Mouse (Mus musculus) limb, embryonic 11.5 days (tissue): ENCODE measurements around the gene Actc1. TPM values are rescaled to one million over a fixed set of nuclear protein-coding genes. Genes with fewer than 3 reads are reported as not detected.

ENCODE experiments used
- ATAC-seq: fragments of 200-750 bp; cut with Nextera tagmentation; 2 replicates; pipeline ENCODE4 v1.8.0; 2017; ENCODE audit warnings: low read depth; ENCODE audit not compliant: insufficient number of reproducible peaks, low FRiP score, low TSS enrichment
- DNase-seq: peaks from one replicate; pipeline ENCODE4 v3.0.0-alpha.2; 2015; ENCODE audit warnings: low spot score
- H3K27ac ChIP-seq: fragments of 300-500 bp; sonication (generic); replicated peaks from 2 replicates; pipeline ENCODE4 v1.5.1; 2014; ENCODE audit warnings: low read depth, mild to moderate bottlenecking, low read length
- H3K27me3 ChIP-seq: fragments of 300-500 bp; sonication (generic); 2 replicates; pipeline ENCODE4 v1.6.1; 2014; ENCODE audit warnings: mild to moderate bottlenecking, low read length, mixed read lengths; ENCODE audit not compliant: control insufficient read depth, insufficient read depth
- H3K36me3 ChIP-seq: fragments of 300-500 bp; sonication (generic); 2 replicates; pipeline ENCODE4 v1.6.1; 2014; ENCODE audit warnings: mild to moderate bottlenecking, low read length, moderate library complexity, mixed read lengths; ENCODE audit not compliant: control insufficient read depth, insufficient read depth
- H3K4me1 ChIP-seq: fragments of 300-500 bp; sonication (generic); 2 replicates; pipeline ENCODE4 v1.6.1; 2014; ENCODE audit warnings: low read length, mixed read lengths; ENCODE audit not compliant: control insufficient read depth, insufficient read depth
- H3K4me2 ChIP-seq: fragments of 300-500 bp; sonication (generic); 2 replicates; pipeline ENCODE4 v1.6.1; 2014; ENCODE audit warnings: low read depth, mild to moderate bottlenecking, moderate library complexity; ENCODE audit not compliant: severe bottlenecking
- H3K4me3 ChIP-seq: fragments of 300-500 bp; sonication (generic); 2 replicates; pipeline ENCODE4 v1.5.1; 2014; ENCODE audit warnings: low read depth, low read length
- H3K9ac ChIP-seq: fragments of 300-500 bp; sonication (generic); 2 replicates; pipeline ENCODE4 v1.6.1; 2014; ENCODE audit warnings: mild to moderate bottlenecking, low read length
- H3K9me3 ChIP-seq: fragments of 300-500 bp; sonication (generic); 2 replicates; pipeline ENCODE4 v1.6.1; 2016; ENCODE audit warnings: low read length; ENCODE audit not compliant: control insufficient read depth
- WGBS: fragments of 180-500 bp; shearing (Covaris S2); extraction: QIAGEN DNeasy Blood & Tissue Kit; methylation state at CpG from one replicate; pipeline ENCODE4 v1.1.7; 2014; 5-methylcytosine and 5-hydroxymethylcytosine counted together
- polyA plus RNA-seq: library from polyadenylated mRNA; unstranded; fragments of >200 nt; fragmentation: Nextera tagmentation; extraction: Ambion mirVana; gene quantifications from 2 replicates; pipeline ENCODE4 v1.2.1, GENCODE M21; 2014

Gene Actc1
- 84.8 and 95.4 TPM in 2 replicates for polyA plus RNA-seq

DNA sequence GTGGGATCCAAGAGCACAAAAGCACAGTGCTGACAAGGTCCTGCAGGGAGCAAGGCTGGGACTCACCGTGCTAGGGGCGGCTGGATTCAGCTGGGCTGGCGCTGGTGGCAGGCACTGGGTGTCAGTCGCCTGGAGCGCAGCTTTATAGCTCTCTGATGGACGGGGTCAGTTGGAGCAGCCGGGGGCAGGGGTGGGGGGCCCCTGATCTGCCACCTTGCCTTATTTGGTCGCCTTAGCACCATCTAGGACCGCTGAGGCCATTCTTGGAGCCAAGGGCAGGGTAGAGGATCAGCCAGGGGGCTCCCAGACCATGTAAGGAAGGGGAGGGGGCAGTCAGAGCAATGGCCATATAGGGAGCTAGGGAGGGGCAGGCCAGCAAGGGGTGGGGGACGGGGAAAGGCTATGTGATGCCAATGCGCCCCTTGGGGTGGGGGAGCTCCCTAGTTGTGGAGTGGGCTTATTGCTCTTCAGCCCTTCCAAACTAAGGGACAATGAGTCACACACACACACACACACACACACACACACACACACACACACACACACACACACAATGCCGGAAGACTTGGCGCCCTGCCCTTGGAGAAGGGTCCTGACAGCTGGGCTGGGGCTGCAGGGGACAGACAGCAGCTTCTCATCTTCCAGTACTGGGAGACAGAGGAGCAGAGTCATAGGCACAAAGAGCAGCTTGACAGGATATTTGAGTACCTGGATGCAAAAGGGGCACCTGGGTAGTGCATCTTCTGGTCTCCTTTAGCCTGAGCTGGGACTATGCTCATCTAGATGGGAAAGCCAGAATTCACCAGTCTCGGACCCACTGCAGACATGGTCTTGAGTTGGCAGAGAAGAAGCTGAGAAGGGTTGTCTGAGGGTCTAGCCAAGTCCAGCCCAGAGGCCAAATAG lies at the start of gene Actc1:
TSS of gene Actc1 (minus strand) at position 853 of the 903 bp plus-strand sequence.
- H3K9me3 ChIP-seq, result no peaks in the 10 kb centered on the region
- no peaks in the 10 kb centered on the region for H3K36me3 ChIP-seq
- no peak within 1 kb of the TSS for H3K4me3 ChIP-seq
- no peaks in the 10 kb centered on the region for H3K4me1 ChIP-seq
- ATAC-seq (peak; percentile 48; the same call in 1 of the 2 replicates), DNase-seq (no peak)
- H3K9ac ChIP-seq, result no peak within 1 kb of the TSS
- no peaks in the 10 kb centered on the region for H3K27me3 ChIP-seq
- H3K27ac ChIP-seq, result no peak within 1 kb of the TSS
- no peak within 1 kb of the TSS for H3K4me2 ChIP-seq
- WGBS, result 26% methylated on average over 14 of the region's 14 CpGs

DNA sequence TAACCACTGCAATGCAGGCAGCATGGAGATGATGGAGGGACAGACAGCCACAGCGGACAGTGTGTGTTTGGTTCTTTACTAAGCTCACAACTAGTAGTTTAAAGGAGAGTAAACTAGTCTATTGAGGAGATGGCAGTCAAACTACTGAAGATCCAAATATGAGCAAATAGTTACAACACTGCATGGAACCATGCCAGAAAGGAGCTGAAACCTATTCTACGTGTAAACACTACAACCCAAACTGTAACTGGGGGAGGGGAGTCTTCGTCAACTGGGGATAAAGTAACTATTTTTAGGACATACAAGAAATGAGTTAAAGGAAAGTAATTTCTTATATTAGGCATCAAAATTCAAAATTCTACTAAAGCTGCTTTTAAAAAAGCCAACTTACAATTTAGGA lies 49.1 kb upstream of the Actc1 start:
- no peak overlapping the region for H3K9ac ChIP-seq
- H3K4me2 ChIP-seq, result no peak overlapping the region
- H3K27me3 ChIP-seq, result no peaks in the 10 kb centered on the region
- H3K4me3 ChIP-seq, result no peak overlapping the region
- no peaks in the 10 kb centered on the region for H3K4me1 ChIP-seq
- ATAC-seq (no peak), DNase-seq (no peak)
- WGBS, result 93% methylated on average over 3 of the region's 3 CpGs
- peaks cover 4% of the 10 kb centered on the region for H3K36me3 ChIP-seq
- no peak overlapping the region for H3K27ac ChIP-seq
- no peaks in the 10 kb centered on the region for H3K9me3 ChIP-seq

DNA sequence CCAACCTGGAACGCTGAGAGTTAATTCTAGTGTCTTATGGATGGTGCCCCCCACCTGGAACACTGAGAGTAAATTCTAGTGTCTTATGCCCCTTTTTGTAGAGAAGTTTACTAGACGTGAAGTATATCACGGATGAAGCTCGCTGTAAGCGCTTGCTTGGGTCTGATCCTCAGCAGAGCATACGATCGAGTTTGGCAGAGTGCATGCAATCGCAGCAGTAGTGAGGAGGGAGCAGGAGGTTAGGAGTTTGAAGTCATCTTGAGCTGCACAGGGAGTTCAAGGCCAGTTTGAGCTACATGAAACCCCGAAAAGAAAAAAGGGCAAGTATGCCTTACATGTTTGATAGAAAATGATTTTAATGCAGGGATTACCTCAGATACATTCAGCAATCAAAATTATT lies 47.5 kb upstream of the Actc1 start:
- H3K27ac ChIP-seq, result no peak overlapping the region
- no peak overlapping the region for H3K4me2 ChIP-seq
- H3K9me3 ChIP-seq, result no peaks in the 10 kb centered on the region
- no peak overlapping the region for H3K9ac ChIP-seq
- WGBS, result 93% methylated on average over 9 of the region's 9 CpGs
- no peak overlapping the region for H3K4me3 ChIP-seq
- ATAC-seq (no peak), DNase-seq (no peak)
- H3K4me1 ChIP-seq, result no peaks in the 10 kb centered on the region
- peaks cover 4% of the 10 kb centered on the region for H3K36me3 ChIP-seq
- no peaks in the 10 kb centered on the region for H3K27me3 ChIP-seq

DNA sequence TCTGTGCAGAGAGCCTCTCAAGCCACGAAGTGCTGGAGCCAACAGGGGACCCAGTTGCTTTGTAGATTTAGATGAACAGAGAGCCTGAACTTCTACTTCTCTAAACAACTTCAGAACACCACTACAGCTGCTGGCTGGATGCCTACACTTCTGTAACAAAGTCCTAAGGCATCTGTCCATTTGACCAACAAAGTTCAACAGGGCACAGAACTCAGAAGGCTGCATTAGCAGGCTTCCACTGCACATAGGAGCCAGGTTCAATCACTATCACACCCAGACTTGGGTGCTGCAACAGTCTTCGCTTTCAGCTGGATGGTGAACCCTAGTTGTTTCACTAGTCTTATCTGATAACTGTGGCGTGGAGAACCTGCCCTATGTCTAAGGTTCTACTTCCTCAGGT lies 46.5 kb upstream of the Actc1 start:
- DNase-seq (no peak), ATAC-seq (no peak)
- no peak overlapping the region for H3K27ac ChIP-seq
- no peaks in the 10 kb centered on the region for H3K27me3 ChIP-seq
- H3K4me1 ChIP-seq, result no peaks in the 10 kb centered on the region
- no peaks in the 10 kb centered on the region for H3K9me3 ChIP-seq
- no peak overlapping the region for H3K9ac ChIP-seq
- 96% methylated on average over 3 of the region's 3 CpGs for WGBS
- H3K4me2 ChIP-seq, result no peak overlapping the region
- H3K4me3 ChIP-seq, result no peak overlapping the region
- H3K36me3 ChIP-seq, result peaks cover 4% of the 10 kb centered on the region

DNA sequence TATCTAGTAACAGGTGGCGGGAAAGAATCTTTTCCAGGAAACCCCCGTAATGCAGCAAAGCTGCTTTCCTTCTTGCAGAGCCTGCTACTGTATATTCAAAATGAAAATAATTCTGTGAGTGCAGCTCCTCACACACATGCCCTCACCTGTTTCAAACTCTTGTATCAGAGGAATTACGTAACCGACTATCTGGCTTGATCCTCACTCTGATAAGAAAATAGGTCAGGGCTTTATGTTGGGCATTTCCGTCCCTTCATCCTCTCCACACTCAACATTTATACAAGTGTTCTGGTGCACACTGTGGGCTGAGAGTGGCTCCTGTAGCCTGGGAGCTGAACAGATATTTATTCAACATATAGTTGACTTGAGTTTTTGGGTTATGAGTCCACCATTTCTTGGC lies 45.8 kb upstream of the Actc1 start:
- peaks cover 4% of the 10 kb centered on the region for H3K36me3 ChIP-seq

DNA sequence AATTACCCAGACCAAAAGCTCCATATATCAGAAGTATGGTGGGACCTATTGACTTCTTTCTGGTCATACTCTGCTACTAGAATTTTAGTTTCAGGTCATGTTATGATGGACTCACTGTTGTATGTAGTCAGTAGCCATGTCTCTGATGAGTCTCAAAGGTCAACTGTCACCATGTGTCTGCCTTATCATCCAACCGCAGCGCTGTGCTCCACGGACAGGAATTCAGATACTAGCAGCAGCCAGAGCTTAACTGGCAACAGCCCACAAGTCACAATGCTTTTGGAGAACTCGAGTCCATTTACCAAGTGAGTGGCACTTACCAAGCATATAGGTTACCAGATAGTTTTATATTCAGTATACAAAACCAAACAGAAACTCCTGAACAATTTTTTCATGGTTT lies 44.3 kb upstream of the Actc1 start:
- no peak overlapping the region for H3K27ac ChIP-seq
- no peaks in the 10 kb centered on the region for H3K9me3 ChIP-seq
- no peaks in the 10 kb centered on the region for H3K27me3 ChIP-seq
- no peak for DNase-seq
- no peak overlapping the region for H3K4me2 ChIP-seq
- 93% methylated on average over 4 of the region's 4 CpGs for WGBS
- peaks cover 4% of the 10 kb centered on the region for H3K36me3 ChIP-seq
- H3K9ac ChIP-seq, result no peak overlapping the region
- no peak for ATAC-seq
- no peak overlapping the region for H3K4me3 ChIP-seq
- H3K4me1 ChIP-seq, result no peaks in the 10 kb centered on the region

More for the DNA sequence above, 45.8 kb upstream of the Actc1 start:
- Histone ChIP-seq H3K9ac (no peak overlapping the region), H3K9me3 (no peaks in the 10 kb centered on the region), H3K4me3 (no peak overlapping the region), H3K4me2 (no peak overlapping the region), H3K27ac (no peak overlapping the region), H3K4me1 (no peaks in the 10 kb centered on the region), H3K27me3 (no peaks in the 10 kb centered on the region)
- ATAC-seq, result no peak
- DNase-seq, result no peak
- 94% methylated on average over 5 of the region's 5 CpGs for WGBS

DNA sequence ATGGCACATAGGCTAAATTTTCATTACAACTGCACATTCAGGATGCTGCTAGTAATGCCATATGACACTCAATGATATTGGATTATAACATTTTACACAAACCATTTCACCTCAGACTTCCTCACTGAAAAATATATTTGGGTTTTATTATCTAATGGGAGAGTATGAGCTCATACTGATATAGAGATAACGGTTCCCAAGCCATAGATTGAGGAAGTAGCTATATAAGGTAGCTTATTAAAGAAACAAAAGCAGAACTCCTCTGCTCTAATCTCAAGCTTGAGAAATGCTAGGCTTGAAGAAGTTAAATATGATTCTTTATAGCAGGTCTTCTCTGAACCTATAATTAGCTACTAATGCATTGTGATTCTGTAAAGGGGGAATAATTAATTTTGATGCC lies 43.2 kb upstream of the Actc1 start:
- H3K4me3 ChIP-seq, result no peak overlapping the region
- H3K36me3 ChIP-seq, result peaks cover 2% of the 10 kb centered on the region; the same call in 1 of the 2 replicates
- no peaks in the 10 kb centered on the region for H3K9me3 ChIP-seq
- no peaks in the 10 kb centered on the region for H3K4me1 ChIP-seq
- ATAC-seq (no peak), DNase-seq (no peak)
- no peaks in the 10 kb centered on the region for H3K27me3 ChIP-seq
- no peak overlapping the region for H3K9ac ChIP-seq
- 93% methylated on average over 1 of the region's 1 CpGs for WGBS
- no peak overlapping the region for H3K4me2 ChIP-seq
- no peak overlapping the region for H3K27ac ChIP-seq

DNA sequence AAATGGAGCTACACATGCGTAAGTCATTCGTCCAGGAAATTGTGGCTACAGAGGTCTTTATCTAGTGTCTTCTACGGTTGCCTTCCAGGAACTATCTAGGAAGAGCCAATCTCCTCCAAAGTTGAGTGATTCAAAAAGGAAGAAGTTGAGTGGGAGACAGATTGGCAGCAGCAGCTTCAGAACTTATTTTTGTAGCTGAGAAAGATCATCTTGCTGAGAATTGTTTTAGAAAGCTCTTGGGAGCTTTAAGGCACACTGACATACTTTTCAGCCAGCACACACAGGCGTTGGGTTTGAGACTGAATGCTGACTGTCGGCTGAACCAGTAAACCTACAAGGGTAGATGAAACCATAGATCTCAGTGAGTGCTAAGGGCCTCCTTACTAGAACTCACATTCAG lies 42.0 kb upstream of the Actc1 start:
- Histone ChIP-seq H3K27me3 (no peaks in the 10 kb centered on the region), H3K4me1 (no peaks in the 10 kb centered on the region), H3K36me3 (no peaks in the 10 kb centered on the region), H3K4me3 (no peak overlapping the region), H3K27ac (no peak overlapping the region), H3K4me2 (no peak overlapping the region), H3K9ac (no peak overlapping the region), H3K9me3 (no peaks in the 10 kb centered on the region)
- WGBS, result 92% methylated on average over 5 of the region's 5 CpGs
- ATAC-seq (no peak), DNase-seq (no peak)
